Mouse (Mus musculus): ENCODE results near the gene Ddx6.

DNA sequence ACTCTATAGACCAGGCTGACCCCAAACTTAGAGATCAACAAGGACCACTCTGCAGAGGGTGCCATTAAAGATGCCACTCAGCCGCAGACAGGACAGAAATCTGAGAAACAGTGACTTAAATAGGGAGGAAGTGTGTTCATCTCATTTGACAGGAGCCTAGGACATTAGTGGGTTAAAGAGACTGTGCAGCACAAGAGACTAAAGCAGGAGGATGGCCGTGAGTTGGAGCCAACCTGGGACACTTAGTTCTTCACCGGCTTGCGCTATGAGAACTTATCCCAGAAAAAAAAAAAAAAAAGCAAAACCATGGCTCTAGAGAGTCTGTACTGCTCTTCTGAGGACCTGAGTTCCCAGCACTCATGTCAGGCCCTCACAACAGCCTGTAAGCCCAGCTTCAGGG lies 43.0 kb downstream of the Ddx6 start:
- TF ChIP-seq POLR2A (IDR thresholded peaks at IDR 0.05; ENCODE audit: borderline replicate concordance, control insufficient read depth, low read depth, low read length) = no peak
- no peak for TF ChIP-seq CTCF (IDR thresholded peaks at IDR 0.05; ENCODE audit: control insufficient read depth, insufficient read depth, low read length)
